Mouse (Mus musculus) hindbrain, embryonic 10.5 days (tissue): ENCODE measurements at regions not wholly inside any gene's neighbourhood (a gene's known extent, or its start where the extent isn't known, plus 50 kb on each side); places are given as distances from the start of the nearest gene placed in this dataset.

ENCODE experiments used
- DNase-seq: peaks from one replicate; pipeline ENCODE4 v3.0.0-alpha.2; 2017; ENCODE audit warnings: low spot score
- H3K27ac ChIP-seq: fragments of 300-500 bp; sonication (generic); 2 replicates; pipeline ENCODE4 v1.5.1; 2016; ENCODE audit warnings: mild to moderate bottlenecking, moderate library complexity
- H3K27me3 ChIP-seq: fragments of 300-500 bp; sonication (generic); 2 replicates; pipeline ENCODE4 v1.6.1; 2016; ENCODE audit warnings: mild to moderate bottlenecking; ENCODE audit not compliant: poor library complexity, insufficient read depth, severe bottlenecking
- H3K36me3 ChIP-seq: fragments of 300-500 bp; sonication (generic); 2 replicates; pipeline ENCODE4 v1.6.1; 2016; ENCODE audit warnings: mild to moderate bottlenecking, moderate library complexity
- H3K4me1 ChIP-seq: fragments of 300-500 bp; sonication (generic); replicated peaks from 2 replicates; pipeline ENCODE4 v1.6.1; 2016; ENCODE audit warnings: mild to moderate bottlenecking
- H3K4me3 ChIP-seq: fragments of 300-500 bp; sonication (generic); 2 replicates; pipeline ENCODE4 v1.5.1; 2016; ENCODE audit warnings: mild to moderate bottlenecking, moderate library complexity
- H3K9me3 ChIP-seq: fragments of 300-500 bp; sonication (generic); 2 replicates; pipeline ENCODE4 v1.6.1; 2016; ENCODE audit warnings: mild to moderate bottlenecking, moderate library complexity
- WGBS: fragments of 180-500 bp; shearing (Covaris S2); methylation state at CpG from one replicate; pipeline ENCODE4 v1.1.7; 2016; 5-methylcytosine and 5-hydroxymethylcytosine counted together

DNA sequence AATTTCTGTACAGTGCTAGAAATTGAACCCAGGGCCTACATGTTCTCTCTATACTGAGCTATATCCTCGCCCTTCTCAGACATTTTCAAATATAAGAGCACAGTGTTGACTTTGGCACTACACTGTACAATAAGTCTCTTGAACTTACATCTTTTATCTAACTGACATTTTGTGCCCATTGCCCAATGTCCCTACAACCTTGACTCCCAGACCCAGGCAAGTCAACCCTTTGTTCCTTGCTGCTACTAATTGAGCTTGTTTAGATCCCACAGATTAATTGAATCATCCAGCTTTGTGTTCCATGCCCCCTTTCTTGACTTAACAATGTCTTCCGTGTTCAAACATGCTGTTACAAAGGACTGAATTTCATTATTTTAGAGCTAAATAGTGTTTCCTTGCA, 78.5 kb upstream of the Hand2 start:
- 83% methylated on average over 2 of the region's 2 CpGs for WGBS
- DNase-seq, result no peak
- H3K27ac ChIP-seq, result no peak overlapping the region

DNA sequence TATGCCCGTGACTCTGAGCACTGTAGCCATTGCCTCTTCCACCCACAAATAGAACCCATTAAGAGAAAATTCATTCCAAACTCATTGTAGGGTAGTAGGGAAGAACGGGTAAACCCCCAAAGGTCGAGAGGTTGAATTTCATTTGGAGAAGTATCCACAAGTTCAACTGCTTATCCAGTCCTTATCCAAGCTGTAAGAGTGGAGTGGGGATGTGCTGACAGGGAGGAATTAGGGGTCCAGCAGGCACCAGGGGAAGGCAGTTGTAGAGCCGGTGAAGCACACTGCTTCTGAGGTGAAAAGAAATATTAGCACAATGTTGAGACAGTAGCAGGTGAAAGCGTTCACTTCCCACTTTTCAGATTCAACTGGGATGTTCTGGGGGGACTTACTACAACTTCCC, 71.7 kb upstream of the Hand2 start:
- H3K4me3 ChIP-seq, result no peak overlapping the region
- H3K27ac ChIP-seq, result no peak overlapping the region
- DNase-seq, result no peak
- H3K36me3 ChIP-seq, result no peaks in the 10 kb centered on the region
- H3K9me3 ChIP-seq, result no peaks in the 10 kb centered on the region
- no peaks in the 10 kb centered on the region for H3K27me3 ChIP-seq
- no peaks in the 10 kb centered on the region for H3K4me1 ChIP-seq
- 77% methylated on average over 5 of the region's 5 CpGs for WGBS

More for the DNA sequence above, 78.5 kb upstream of the Hand2 start:
- Histone ChIP-seq H3K9me3 (no peaks in the 10 kb centered on the region), H3K4me3 (no peak overlapping the region), H3K27me3 (no peaks in the 10 kb centered on the region), H3K4me1 (no peaks in the 10 kb centered on the region), H3K36me3 (no peaks in the 10 kb centered on the region)
